Mouse (Mus musculus): ENCODE data around the gene Neurod2. TPM values are rescaled to one million over a fixed set of nuclear protein-coding genes. Genes with fewer than 3 reads are reported as not detected.
A peak's percentile ranks its signal among the peaks of the same experiment; 100 is the strongest.

Gene Neurod2
- total and polyA plus RNA-seq, 2 experiments = not detected

GRCm38 (mm10) chr11:98364410-98364809 is 35.0 kb upstream of the Neurod2 start:
- H3K4me3 ChIP-seq (ENCODE audit: insufficient read depth, low read depth, low read length) = no peak overlapping the region
- peaks cover 35% of the 10 kb centered on the region; the same call in 1 of the 2 replicates for H3K79me2 ChIP-seq (ENCODE audit: control insufficient read depth, insufficient read depth, low read length)
- WGBS = 82% methylated on average over 5 of the region's 5 CpGs
- H3K36me3 ChIP-seq (ENCODE audit: control insufficient read depth, insufficient read depth, low read length) = no peaks in the 10 kb centered on the region
- H3K4me1 ChIP-seq (ENCODE audit: control insufficient read depth, insufficient read depth, low read length) = peaks cover 5% of the 10 kb centered on the region; the same call in 1 of the 2 replicates
- H3K9ac ChIP-seq (ENCODE audit: low read depth, low read length) = no peak overlapping the region
- no peaks in the 10 kb centered on the region for H3K27me3 ChIP-seq (ENCODE audit: control insufficient read depth, insufficient read depth, low read length)
- no peak overlapping the region for H3K27ac ChIP-seq (replicated peaks; ENCODE audit: insufficient read depth, low read depth, low read length)
- no peak for DNase-seq (ENCODE audit: extremely low read depth, low read depth, low spot score)
- TF ChIP-seq POLR2A (IDR thresholded peaks at IDR 0.05; ENCODE audit: extremely low read depth, insufficient read depth, low read length) (no peak), CTCF (IDR thresholded peaks at IDR 0.05; ENCODE audit: low read depth, low read length) (no peak)

- DNase-seq (ENCODE audit: extremely low read depth, low read depth, low spot score) = peak; percentile 56
- WGBS = 59% methylated on average over 5 of the region's 5 CpGs
Measured at GRCm38 (mm10) chr11:98363817-98364216, 34.4 kb upstream of the Neurod2 start.

GRCm38 (mm10) chr11:98360866-98361521 is 31.5 kb upstream of the Neurod2 start:
- no peak overlapping the region for H3K4me3 ChIP-seq (ENCODE audit: insufficient read depth, low read depth, low read length)
- H3K27ac ChIP-seq (replicated peaks; ENCODE audit: insufficient read depth, low read depth, low read length) = peak overlapping the region; percentile 46
- no peaks in the 10 kb centered on the region for H3K27me3 ChIP-seq (ENCODE audit: control insufficient read depth, insufficient read depth, low read length)
- H3K4me1 ChIP-seq (ENCODE audit: control insufficient read depth, insufficient read depth, low read length) = peaks cover 27% of the 10 kb centered on the region
- 81% methylated on average over 9 of the region's 9 CpGs for WGBS
- peaks cover 37% of the 10 kb centered on the region; the same call in 1 of the 2 replicates for H3K79me2 ChIP-seq (ENCODE audit: control insufficient read depth, insufficient read depth, low read length)
- H3K36me3 ChIP-seq (ENCODE audit: control insufficient read depth, insufficient read depth, low read length) = no peaks in the 10 kb centered on the region
- TF ChIP-seq CTCF (IDR thresholded peaks at IDR 0.05; ENCODE audit: low read depth, low read length) (no peak), POLR2A (IDR thresholded peaks at IDR 0.05; ENCODE audit: extremely low read depth, insufficient read depth, low read length) (no peak)
- H3K9ac ChIP-seq (ENCODE audit: low read depth, low read length) = no peak overlapping the region
- peak; percentile 27 for DNase-seq (ENCODE audit: extremely low read depth, low read depth, low spot score)

More at GRCm38 (mm10) chr11:98363817-98364216, 34.4 kb upstream of the Neurod2 start:
- peaks cover 10% of the 10 kb centered on the region for H3K4me1 ChIP-seq (ENCODE audit: control insufficient read depth, insufficient read depth, low read length)
- H3K79me2 ChIP-seq (ENCODE audit: control insufficient read depth, insufficient read depth, low read length) = peaks cover 41% of the 10 kb centered on the region; the same call in 1 of the 2 replicates
- H3K27ac ChIP-seq (replicated peaks; ENCODE audit: insufficient read depth, low read depth, low read length) = no peak overlapping the region
- H3K27me3 ChIP-seq (ENCODE audit: control insufficient read depth, insufficient read depth, low read length) = no peaks in the 10 kb centered on the region
- no peak overlapping the region for H3K4me3 ChIP-seq (ENCODE audit: insufficient read depth, low read depth, low read length)
- H3K9ac ChIP-seq (ENCODE audit: low read depth, low read length) = no peak overlapping the region
- TF ChIP-seq POLR2A (IDR thresholded peaks at IDR 0.05; ENCODE audit: extremely low read depth, insufficient read depth, low read length) = no peak
- H3K36me3 ChIP-seq (ENCODE audit: control insufficient read depth, insufficient read depth, low read length) = no peaks in the 10 kb centered on the region

GRCm38 (mm10) chr11:98358161-98359083 is 29.0 kb upstream of the Neurod2 start, which contains the start of gene Stard3:
Gene Stard3, plus strand, starts transcription at chr11:98358368.
- peak; percentile 77 for DNase-seq (ENCODE audit: extremely low read depth, low read depth, low spot score)
- TF ChIP-seq CTCF (IDR thresholded peaks at IDR 0.05; ENCODE audit: low read depth, low read length) = no peak
- peak; percentile 71 for TF ChIP-seq POLR2A (IDR thresholded peaks at IDR 0.05; ENCODE audit: extremely low read depth, insufficient read depth, low read length)
- Histone ChIP-seq H3K27ac (replicated peaks; ENCODE audit: insufficient read depth, low read depth, low read length) (peak within 1 kb of the TSS; percentile 82), H3K79me2 (ENCODE audit: control insufficient read depth, insufficient read depth, low read length) (peaks cover 37% of the 10 kb centered on the region; the same call in 1 of the 2 replicates), H3K4me1 (ENCODE audit: control insufficient read depth, insufficient read depth, low read length) (peaks cover 25% of the 10 kb centered on the region), H3K4me3 (ENCODE audit: insufficient read depth, low read depth, low read length) (peak within 1 kb of the TSS; percentile 75), H3K9ac (ENCODE audit: low read depth, low read length) (peak within 1 kb of the TSS; percentile 89), H3K27me3 (ENCODE audit: control insufficient read depth, insufficient read depth, low read length) (no peaks in the 10 kb centered on the region), H3K36me3 (ENCODE audit: control insufficient read depth, insufficient read depth, low read length) (no peaks in the 10 kb centered on the region)
- WGBS = under 1% methylated on average over 58 of the region's 60 CpGs

GRCm38 (mm10) chr11:98357396-98358160 is 28.1 kb upstream of the Neurod2 start:
- peaks cover 25% of the 10 kb centered on the region for H3K4me1 ChIP-seq (ENCODE audit: control insufficient read depth, insufficient read depth, low read length)
- peak overlapping the region; percentile 82 for H3K27ac ChIP-seq (replicated peaks; ENCODE audit: insufficient read depth, low read depth, low read length)
- no peaks in the 10 kb centered on the region for H3K27me3 ChIP-seq (ENCODE audit: control insufficient read depth, insufficient read depth, low read length)
- H3K36me3 ChIP-seq (ENCODE audit: control insufficient read depth, insufficient read depth, low read length) = no peaks in the 10 kb centered on the region
- TF ChIP-seq CTCF (IDR thresholded peaks at IDR 0.05; ENCODE audit: low read depth, low read length) (0 out of 2 replicates have a peak, but pooled peaks have one; percentile 2), POLR2A (IDR thresholded peaks at IDR 0.05; ENCODE audit: extremely low read depth, insufficient read depth, low read length) (no peak)
- peak overlapping the region; percentile 56 for H3K4me3 ChIP-seq (ENCODE audit: insufficient read depth, low read depth, low read length)
- WGBS = 9% methylated on average over 13 of the region's 13 CpGs
- DNase-seq (ENCODE audit: extremely low read depth, low read depth, low spot score) = no peak
- H3K9ac ChIP-seq (ENCODE audit: low read depth, low read length) = peak overlapping the region; percentile 72
- peaks cover 36% of the 10 kb centered on the region; the same call in 1 of the 2 replicates for H3K79me2 ChIP-seq (ENCODE audit: control insufficient read depth, insufficient read depth, low read length)
